Mouse (Mus musculus): ENCODE results near the gene Asb18. TPM values are rescaled to one million over a fixed set of nuclear protein-coding genes. Genes with fewer than 3 reads are reported as not detected.

Gene Asb18
- polyA plus RNA-seq, 1 experiment = not detected

DNA sequence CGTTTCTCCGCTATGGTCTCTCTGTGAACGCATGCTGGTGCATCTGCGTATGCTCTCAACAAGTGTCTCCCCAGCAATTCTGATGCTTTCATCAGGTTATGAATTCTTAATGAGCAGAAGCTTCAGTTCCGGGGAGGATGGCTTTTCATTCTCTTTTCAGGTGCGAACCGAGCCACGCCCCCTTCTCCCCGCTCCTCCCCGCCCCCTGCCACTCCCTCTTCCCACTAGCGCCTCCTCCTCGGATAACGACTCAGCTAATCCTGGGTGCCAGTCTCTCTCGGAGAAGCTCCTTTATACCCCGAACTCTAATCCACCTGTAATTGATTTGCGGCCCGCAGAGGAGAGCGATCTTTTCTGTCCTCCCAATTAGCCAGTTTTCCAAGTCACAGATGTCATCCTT, 96.4 kb downstream of the Asb18 start:
- Histone ChIP-seq H3K27ac (replicated peaks; ENCODE audit: low read depth, low read length) (no peak overlapping the region), H3K4me1 (ENCODE audit: control insufficient read depth, insufficient read depth, insufficient read length, low read length) (no peaks in the 10 kb centered on the region), H3K4me3 (ENCODE audit: insufficient read depth, low read depth, low read length) (no peak overlapping the region)

DNA sequence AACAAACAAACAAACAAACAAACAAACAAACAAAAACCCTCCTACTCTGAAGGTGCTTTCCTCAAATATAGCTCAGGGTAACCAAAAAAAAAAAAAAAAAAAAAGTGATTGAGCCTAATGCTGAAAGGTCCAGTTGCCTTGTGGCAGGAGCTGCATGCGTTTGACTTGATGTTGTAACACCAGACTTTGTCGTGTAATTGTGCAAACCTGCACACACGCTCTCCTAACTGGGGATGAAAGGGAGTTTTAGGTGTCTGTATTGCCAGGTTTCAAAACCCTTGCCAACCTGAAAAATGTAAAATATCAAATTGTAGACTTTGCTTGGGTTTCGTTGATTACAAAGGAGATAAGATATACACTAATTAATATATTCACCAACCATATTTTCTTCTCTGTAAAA, 100.9 kb downstream of the Asb18 start:
- no peaks in the 10 kb centered on the region for H3K4me1 ChIP-seq (ENCODE audit: control insufficient read depth, insufficient read depth, insufficient read length, low read length)
- H3K4me3 ChIP-seq (ENCODE audit: insufficient read depth, low read depth, low read length) = no peak overlapping the region
- H3K27ac ChIP-seq (replicated peaks; ENCODE audit: low read depth, low read length) = no peak overlapping the region

- Histone ChIP-seq H3K4me3 (ENCODE audit: insufficient read depth, low read depth, low read length) (no peak overlapping the region), H3K4me1 (ENCODE audit: control insufficient read depth, insufficient read depth, insufficient read length, low read length) (no peaks in the 10 kb centered on the region), H3K27ac (replicated peaks; ENCODE audit: low read depth, low read length) (no peak overlapping the region)
Observed at GRCm38 (mm10) chr1:89912392-89912791, 102.1 kb downstream of the Asb18 start.

DNA sequence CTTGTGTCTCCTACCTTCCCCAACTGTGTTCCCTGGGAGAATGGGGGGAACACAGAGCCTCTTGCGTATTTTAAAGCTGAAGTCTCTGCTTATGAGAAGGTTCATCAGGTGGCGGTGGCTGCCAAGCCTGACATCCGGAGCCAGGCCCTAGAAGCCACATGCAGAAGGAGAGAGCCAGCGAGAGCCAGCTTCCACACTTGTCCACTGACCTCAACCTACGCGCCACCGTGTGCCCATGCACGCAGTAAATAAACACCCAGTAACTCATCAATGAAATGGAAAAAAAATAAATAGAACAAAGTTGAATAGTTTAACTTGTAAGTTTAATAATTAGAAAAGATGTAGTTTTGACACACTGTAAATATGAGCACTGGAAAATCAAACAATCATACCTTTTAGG, 104.7 kb downstream of the Asb18 start:
- Histone ChIP-seq H3K27ac (replicated peaks; ENCODE audit: low read depth, low read length) (no peak overlapping the region), H3K4me3 (ENCODE audit: insufficient read depth, low read depth, low read length) (no peak overlapping the region), H3K4me1 (ENCODE audit: control insufficient read depth, insufficient read depth, insufficient read length, low read length) (no peaks in the 10 kb centered on the region)

DNA sequence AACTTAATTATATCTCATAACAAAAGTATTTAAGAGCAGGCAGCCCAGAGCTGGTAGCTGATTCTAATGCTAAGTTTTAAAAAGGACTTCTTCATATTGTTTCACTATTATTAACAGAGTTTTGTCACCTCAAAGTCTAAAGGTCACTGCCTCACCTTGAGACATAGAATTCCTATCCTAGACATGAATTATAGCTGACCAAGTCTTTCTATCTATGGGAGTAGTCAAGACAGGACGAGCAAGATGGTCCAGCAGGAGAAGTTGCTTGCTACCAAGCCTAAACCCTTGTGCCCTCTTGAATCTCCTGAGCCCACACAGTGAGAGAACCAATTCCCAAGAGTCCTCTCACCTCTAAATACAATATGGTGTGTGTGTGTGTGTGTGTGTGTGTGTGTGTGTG, 111.8 kb downstream of the Asb18 start:
- no peak overlapping the region for H3K27ac ChIP-seq (replicated peaks; ENCODE audit: low read depth, low read length)
- no peaks in the 10 kb centered on the region for H3K4me1 ChIP-seq (ENCODE audit: control insufficient read depth, insufficient read depth, insufficient read length, low read length)
- H3K4me3 ChIP-seq (ENCODE audit: insufficient read depth, low read depth, low read length) = no peak overlapping the region

DNA sequence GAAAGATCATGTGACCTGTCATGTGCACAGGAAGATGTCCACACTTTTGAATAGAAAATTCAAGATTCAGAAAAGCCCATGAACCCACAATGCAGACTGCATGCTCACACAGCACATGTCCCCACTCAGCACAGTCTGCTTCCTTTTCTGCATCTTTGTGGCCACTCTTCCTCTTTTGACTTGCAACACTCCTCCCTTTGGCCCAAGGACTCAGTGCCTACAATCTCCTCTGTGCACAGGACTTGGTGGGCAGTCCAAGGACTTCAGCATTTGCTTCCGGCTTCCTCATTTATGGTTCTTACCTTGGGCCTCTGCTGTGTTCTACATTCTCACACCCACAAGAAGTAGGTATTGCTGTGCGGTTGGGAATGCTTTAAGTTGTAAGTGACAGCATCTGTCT, 112.2 kb downstream of the Asb18 start:
- Histone ChIP-seq H3K4me3 (ENCODE audit: insufficient read depth, low read depth, low read length) (no peak overlapping the region), H3K27ac (replicated peaks; ENCODE audit: low read depth, low read length) (no peak overlapping the region), H3K4me1 (ENCODE audit: control insufficient read depth, insufficient read depth, insufficient read length, low read length) (no peaks in the 10 kb centered on the region)

DNA sequence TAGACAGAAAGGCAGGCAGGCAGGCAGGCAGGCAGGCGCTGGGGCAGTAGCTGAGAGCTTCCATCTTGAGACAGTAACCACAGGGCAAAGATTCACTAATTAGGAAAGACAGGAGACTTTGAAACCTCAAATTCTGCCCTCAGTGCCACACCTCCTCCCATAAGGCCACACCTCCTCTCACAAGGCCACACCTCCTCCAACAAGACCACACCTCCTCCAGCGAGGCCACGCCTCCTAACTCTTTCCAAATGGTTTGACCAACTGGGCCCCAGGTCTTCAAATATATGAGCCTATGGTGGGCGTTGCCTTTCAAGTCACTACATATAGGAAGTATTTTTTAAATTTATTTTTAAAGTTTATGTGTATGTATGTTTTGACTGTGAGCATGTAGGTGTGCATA, 113.1 kb downstream of the Asb18 start:
- H3K4me1 ChIP-seq (ENCODE audit: control insufficient read depth, insufficient read depth, insufficient read length, low read length) = no peaks in the 10 kb centered on the region
- H3K4me3 ChIP-seq (ENCODE audit: insufficient read depth, low read depth, low read length) = no peak overlapping the region
- no peak overlapping the region for H3K27ac ChIP-seq (replicated peaks; ENCODE audit: low read depth, low read length)

Other genes starting within 250 kb of the Asb18 start
- gene Gbx2, start 83.5 kb downstream of the Asb18 start, polyA plus RNA-seq (2012; ENCODE audit: insufficient read depth, insufficient read length, missing spikeins) = not detected in 2 replicates
- not detected in 2 replicates for gene Iqca, start 138.7 kb upstream of the Asb18 start, polyA plus RNA-seq (2012; ENCODE audit: insufficient read depth, insufficient read length, missing spikeins)
- 74.7 and 97.7 TPM in 2 replicates for gene Ackr3, start 189.3 kb upstream of the Asb18 start, polyA plus RNA-seq (2012; ENCODE audit: insufficient read depth, insufficient read length, missing spikeins)